Mouse (Mus musculus): Measurements from ENCODE around the gene Morc4. TPM values are rescaled to one million over a fixed set of nuclear protein-coding genes. Genes with fewer than 3 reads are reported as not detected.
A peak's percentile ranks its signal among the peaks of the same experiment; 100 is the strongest.

Gene Morc4
- polyA plus RNA-seq, 1 experiment from 2014 or later, result 11.3 TPM

GRCm38 (mm10) chrX:139828363-139829092 is 42.9 kb downstream of the Morc4 start:
- peaks cover 9% of the 10 kb centered on the region for H3K4me1 ChIP-seq (replicated peaks)
- DNase-seq (no peak), ATAC-seq (ENCODE audit: low read depth) (no peak)
- 67% methylated on average over 6 of the region's 6 CpGs for WGBS (ENCODE audit: insufficient replicate concordance)
- no peaks in the 10 kb centered on the region for H3K9me3 ChIP-seq (replicated peaks)
- H3K9ac ChIP-seq, result no peak overlapping the region
- no peak overlapping the region for H3K4me2 ChIP-seq
- H3K4me3 ChIP-seq (replicated peaks), result no peak overlapping the region
- no peaks in the 10 kb centered on the region for H3K36me3 ChIP-seq
- no peak overlapping the region for H3K27ac ChIP-seq
- no peaks in the 10 kb centered on the region for H3K27me3 ChIP-seq

DNA sequence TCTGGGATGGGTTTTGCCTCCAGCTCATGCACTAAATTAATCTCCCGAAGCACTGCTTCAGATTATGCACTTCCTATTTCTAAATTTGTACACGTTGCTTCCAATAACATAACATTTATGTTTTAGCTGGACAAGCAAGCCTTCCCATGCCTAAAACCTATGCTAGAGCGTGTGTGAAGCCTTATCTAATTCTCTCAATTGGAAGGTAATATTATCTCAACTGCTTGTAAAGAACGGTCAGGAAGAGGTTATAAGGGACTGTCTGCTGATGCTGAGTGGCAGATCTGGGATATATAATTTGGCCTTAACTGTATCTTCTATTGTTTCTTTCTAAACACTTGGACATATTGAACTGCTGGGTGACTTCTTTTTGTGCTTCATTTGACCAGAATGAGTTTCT is 44.6 kb downstream of the Morc4 start:
- 39% methylated on average over 4 of the region's 4 CpGs for WGBS (ENCODE audit: insufficient replicate concordance)
- no peaks in the 10 kb centered on the region for H3K27me3 ChIP-seq

GRCm38 (mm10) chrX:139825402-139825801 is 46.1 kb downstream of the Morc4 start:
- Histone ChIP-seq H3K4me2 (no peak overlapping the region), H3K27ac (no peak overlapping the region), H3K4me3 (replicated peaks) (no peak overlapping the region), H3K4me1 (replicated peaks) (peaks cover 9% of the 10 kb centered on the region), H3K27me3 (no peaks in the 10 kb centered on the region), H3K9me3 (replicated peaks) (no peaks in the 10 kb centered on the region), H3K9ac (no peak overlapping the region), H3K36me3 (no peaks in the 10 kb centered on the region)
- ATAC-seq (ENCODE audit: low read depth) (no peak), DNase-seq (no peak)
- WGBS (ENCODE audit: insufficient replicate concordance), result 69% methylated on average over 1 of the region's 1 CpGs

More for the DNA sequence above, 44.6 kb downstream of the Morc4 start:
- H3K27ac ChIP-seq, result no peak overlapping the region
- peaks cover 9% of the 10 kb centered on the region for H3K4me1 ChIP-seq (replicated peaks)
- no peak overlapping the region for H3K4me3 ChIP-seq (replicated peaks)
- no peak overlapping the region for H3K4me2 ChIP-seq
- H3K9ac ChIP-seq, result no peak overlapping the region
- no peak for DNase-seq
- H3K9me3 ChIP-seq (replicated peaks), result no peaks in the 10 kb centered on the region
- no peaks in the 10 kb centered on the region for H3K36me3 ChIP-seq
- no peak for ATAC-seq (ENCODE audit: low read depth)

GRCm38 (mm10) chrX:139815201-139815600 is 56.3 kb downstream of the Morc4 start:
- no peak for ATAC-seq (ENCODE audit: low read depth)
- Histone ChIP-seq H3K27me3 (no peaks in the 10 kb centered on the region), H3K36me3 (no peaks in the 10 kb centered on the region), H3K9me3 (replicated peaks) (no peaks in the 10 kb centered on the region), H3K9ac (no peak overlapping the region), H3K27ac (no peak overlapping the region), H3K4me3 (replicated peaks) (no peak overlapping the region), H3K4me1 (replicated peaks) (peaks cover 32% of the 10 kb centered on the region), H3K4me2 (no peak overlapping the region)
- WGBS (ENCODE audit: insufficient replicate concordance), result 53% methylated on average over 5 of the region's 5 CpGs
- DNase-seq, result no peak

GRCm38 (mm10) chrX:139814018-139814635 is 57.4 kb downstream of the Morc4 start:
- Histone ChIP-seq H3K4me1 (replicated peaks) (peaks cover 32% of the 10 kb centered on the region), H3K27me3 (no peaks in the 10 kb centered on the region), H3K4me3 (replicated peaks) (no peak overlapping the region), H3K4me2 (peak overlapping the region; percentile 51), H3K9me3 (replicated peaks) (no peaks in the 10 kb centered on the region), H3K9ac (no peak overlapping the region; the same call in 1 of the 2 replicates), H3K36me3 (no peaks in the 10 kb centered on the region), H3K27ac (peak overlapping the region; percentile 77)
- DNase-seq (peak; percentile 38), ATAC-seq (ENCODE audit: low read depth) (peak; percentile 88)
- WGBS (ENCODE audit: insufficient replicate concordance), result 27% methylated on average over 8 of the region's 8 CpGs

GRCm38 (mm10) chrX:139813299-139814002 is 58.0 kb downstream of the Morc4 start:
- H3K4me3 ChIP-seq (replicated peaks), result no peak overlapping the region
- no peaks in the 10 kb centered on the region for H3K36me3 ChIP-seq
- 30% methylated on average over 9 of the region's 9 CpGs for WGBS (ENCODE audit: insufficient replicate concordance)
- H3K4me1 ChIP-seq (replicated peaks), result peaks cover 32% of the 10 kb centered on the region
- no peaks in the 10 kb centered on the region for H3K9me3 ChIP-seq (replicated peaks)
- no peaks in the 10 kb centered on the region for H3K27me3 ChIP-seq
- ATAC-seq (ENCODE audit: low read depth) (peak; percentile 79), DNase-seq (peak; percentile 7)
- peak overlapping the region; percentile 77 for H3K27ac ChIP-seq
- H3K9ac ChIP-seq, result no peak overlapping the region; the same call in 1 of the 2 replicates
- H3K4me2 ChIP-seq, result peak overlapping the region; percentile 51

- Histone ChIP-seq H3K36me3 (no peaks in the 10 kb centered on the region), H3K4me2 (no peak overlapping the region), H3K9me3 (replicated peaks) (no peaks in the 10 kb centered on the region), H3K27me3 (no peaks in the 10 kb centered on the region), H3K4me3 (replicated peaks) (no peak overlapping the region), H3K4me1 (replicated peaks) (peaks cover 32% of the 10 kb centered on the region), H3K9ac (no peak overlapping the region), H3K27ac (no peak overlapping the region)
- 46% methylated on average over 3 of the region's 3 CpGs for WGBS (ENCODE audit: insufficient replicate concordance)
- ATAC-seq (ENCODE audit: low read depth), result no peak
- DNase-seq, result no peak
Measured at GRCm38 (mm10) chrX:139812636-139813298, 58.7 kb downstream of the Morc4 start.

DNA sequence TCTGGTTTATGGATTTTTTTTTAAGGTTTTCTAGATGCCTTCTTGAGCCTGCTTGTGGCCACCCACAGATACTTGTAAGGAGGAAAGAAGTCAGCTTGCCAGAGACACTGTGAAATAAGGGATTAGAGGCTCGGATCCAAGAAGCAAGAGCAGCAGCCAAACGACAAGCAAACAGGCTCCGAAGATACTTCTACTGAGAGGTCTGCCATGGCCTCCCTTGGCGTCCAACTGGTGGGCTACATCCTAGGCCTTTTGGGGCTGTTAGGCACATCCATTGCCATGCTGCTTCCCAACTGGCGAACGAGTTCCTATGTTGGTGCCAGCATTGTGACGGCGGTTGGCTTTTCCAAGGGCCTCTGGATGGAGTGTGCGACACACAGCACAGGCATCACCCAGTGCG is 63.0 kb downstream of the Morc4 start:
- Histone ChIP-seq H3K36me3 (no peaks in the 10 kb centered on the region), H3K4me2 (no peak overlapping the region), H3K4me3 (replicated peaks) (no peak overlapping the region), H3K9me3 (replicated peaks) (no peaks in the 10 kb centered on the region), H3K27me3 (no peaks in the 10 kb centered on the region), H3K4me1 (replicated peaks) (peaks cover 12% of the 10 kb centered on the region), H3K9ac (no peak overlapping the region), H3K27ac (no peak overlapping the region)
- WGBS (ENCODE audit: insufficient replicate concordance), result 86% methylated on average over 10 of the region's 10 CpGs
- no peak for DNase-seq
- no peak for ATAC-seq (ENCODE audit: low read depth)

GRCm38 (mm10) chrX:139808085-139808484 is 63.4 kb downstream of the Morc4 start:
- Histone ChIP-seq H3K4me3 (replicated peaks) (no peak overlapping the region), H3K27me3 (no peaks in the 10 kb centered on the region), H3K27ac (no peak overlapping the region), H3K36me3 (no peaks in the 10 kb centered on the region), H3K4me1 (replicated peaks) (peaks cover 8% of the 10 kb centered on the region), H3K4me2 (no peak overlapping the region), H3K9ac (no peak overlapping the region), H3K9me3 (replicated peaks) (no peaks in the 10 kb centered on the region)
- ATAC-seq (ENCODE audit: low read depth) (no peak), DNase-seq (no peak)
- WGBS (ENCODE audit: insufficient replicate concordance), result 52% methylated on average over 4 of the region's 4 CpGs

GRCm38 (mm10) chrX:139807391-139807790 is 64.1 kb downstream of the Morc4 start:
- ATAC-seq (ENCODE audit: low read depth) (no peak), DNase-seq (no peak)
- no peak overlapping the region for H3K4me3 ChIP-seq (replicated peaks)
- no peak overlapping the region for H3K4me2 ChIP-seq
- 0 out of 2 replicates have a peak, but pooled peaks cover 2% of the 10 kb centered on the region for H3K4me1 ChIP-seq (replicated peaks)
- H3K27me3 ChIP-seq, result no peaks in the 10 kb centered on the region
- H3K27ac ChIP-seq, result no peak overlapping the region
- H3K36me3 ChIP-seq, result no peaks in the 10 kb centered on the region
- WGBS (ENCODE audit: insufficient replicate concordance), result 59% methylated on average over 2 of the region's 2 CpGs
- H3K9me3 ChIP-seq (replicated peaks), result no peaks in the 10 kb centered on the region
- no peak overlapping the region for H3K9ac ChIP-seq

- H3K9ac ChIP-seq, result no peak overlapping the region
- no peaks in the 10 kb centered on the region for H3K4me1 ChIP-seq (replicated peaks)
- no peaks in the 10 kb centered on the region for H3K9me3 ChIP-seq (replicated peaks)
- H3K36me3 ChIP-seq, result no peaks in the 10 kb centered on the region
- ATAC-seq (ENCODE audit: low read depth), result no peak
- DNase-seq, result no peak
- 91% methylated on average over 4 of the region's 4 CpGs for WGBS (ENCODE audit: insufficient replicate concordance)
- no peak overlapping the region for H3K27ac ChIP-seq
- no peak overlapping the region for H3K4me3 ChIP-seq (replicated peaks)
- H3K27me3 ChIP-seq, result no peaks in the 10 kb centered on the region
- H3K4me2 ChIP-seq, result no peak overlapping the region
Measured at GRCm38 (mm10) chrX:139805918-139806317, 65.6 kb downstream of the Morc4 start.
